Mouse (Mus musculus) limb, embryonic 12.5 days (tissue): ENCODE measurements around the gene Morn1. TPM values are rescaled to one million over a fixed set of nuclear protein-coding genes. Genes with fewer than 3 reads are reported as not detected.

ENCODE experiments used
- ATAC-seq: fragments of 200-750 bp; cut with Nextera tagmentation; 2 replicates; pipeline ENCODE4 v1.8.0; 2017; ENCODE audit warnings: low read depth, moderate TSS enrichment; ENCODE audit not compliant: insufficient number of reproducible peaks, insufficient read depth, low FRiP score, low TSS enrichment
- H3K27ac ChIP-seq: fragments of 300-500 bp; sonication (generic); 2 replicates; pipeline ENCODE4 v1.5.1; 2016; ENCODE audit warnings: mild to moderate bottlenecking, moderate library complexity
- H3K27me3 ChIP-seq: fragments of 300-500 bp; sonication (generic); 2 replicates; pipeline ENCODE4 v1.6.1; 2016; ENCODE audit warnings: mild to moderate bottlenecking, moderate library complexity
- H3K36me3 ChIP-seq: fragments of 300-500 bp; sonication (generic); 2 replicates; pipeline ENCODE4 v1.6.1; 2016; ENCODE audit warnings: mild to moderate bottlenecking, moderate library complexity
- H3K4me1 ChIP-seq: fragments of 300-500 bp; sonication (generic); replicated peaks from 2 replicates; pipeline ENCODE4 v1.6.1; 2016
- H3K4me2 ChIP-seq: fragments of 300-500 bp; sonication (generic); 2 replicates; pipeline ENCODE4 v1.6.1; 2016; ENCODE audit warnings: mild to moderate bottlenecking, moderate library complexity
- H3K4me3 ChIP-seq: fragments of 300-500 bp; sonication (generic); replicated peaks from 2 replicates; pipeline ENCODE4 v1.5.1; 2016; ENCODE audit warnings: mild to moderate bottlenecking
- H3K9ac ChIP-seq: fragments of 300-500 bp; sonication (generic); replicated peaks from 2 replicates; pipeline ENCODE4 v1.6.1; 2016; ENCODE audit warnings: mild to moderate bottlenecking, moderate library complexity
- H3K9me3 ChIP-seq: fragments of 300-500 bp; sonication (generic); 2 replicates; pipeline ENCODE4 v1.6.1; 2016; ENCODE audit warnings: mild to moderate bottlenecking, moderate library complexity
- WGBS: fragments of 180-500 bp; shearing (Covaris S2); methylation state at CpG from one replicate; pipeline ENCODE4 v1.1.7; 2016; 5-methylcytosine and 5-hydroxymethylcytosine counted together
- polyA plus RNA-seq: library from polyadenylated mRNA; unstranded; fragments of >200 nt; fragmentation: Nextera tagmentation; extraction: Ambion mirVana; gene quantifications from 2 replicates; pipeline ENCODE4 v1.2.1, GENCODE M21; 2016

Gene Morn1
- polyA plus RNA-seq, 1 experiment from 2014 or later: 5.2 TPM

DNA sequence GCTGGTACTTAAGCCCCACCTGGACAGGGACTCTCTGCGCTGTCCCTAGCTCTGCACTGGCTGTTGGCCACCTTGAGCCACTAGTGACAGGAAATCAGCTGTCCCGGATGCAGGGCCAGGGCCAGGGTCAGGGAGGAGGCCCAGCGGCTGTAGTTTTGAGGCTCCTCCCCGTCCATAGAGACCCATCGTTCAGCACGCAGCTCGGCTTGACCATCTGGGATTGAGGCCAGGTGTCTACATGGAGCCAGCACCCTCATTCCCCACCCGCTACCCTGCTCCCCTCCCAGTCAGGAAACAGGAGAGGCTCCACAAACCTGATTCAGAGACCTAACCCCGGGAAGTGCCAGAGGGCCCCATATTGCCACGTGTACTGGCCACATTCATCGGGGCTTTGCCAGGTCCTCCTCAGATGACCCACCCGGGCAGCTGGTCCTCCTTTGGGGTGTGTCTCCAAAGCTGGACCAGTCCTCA is 54.5 kb downstream of the Morn1 start:
- Histone ChIP-seq H3K9me3 (no peaks in the 10 kb centered on the region), H3K4me3 (no peak overlapping the region), H3K27me3 (no peaks in the 10 kb centered on the region), H3K36me3 (no peaks in the 10 kb centered on the region), H3K9ac (no peak overlapping the region), H3K27ac (peak overlapping the region; percentile 82), H3K4me1 (peaks cover 79% of the 10 kb centered on the region), H3K4me2 (peak overlapping the region; percentile 11; the same call in 1 of the 2 replicates)
- 46% methylated on average over 12 of the region's 12 CpGs for WGBS
- no peak for ATAC-seq

DNA sequence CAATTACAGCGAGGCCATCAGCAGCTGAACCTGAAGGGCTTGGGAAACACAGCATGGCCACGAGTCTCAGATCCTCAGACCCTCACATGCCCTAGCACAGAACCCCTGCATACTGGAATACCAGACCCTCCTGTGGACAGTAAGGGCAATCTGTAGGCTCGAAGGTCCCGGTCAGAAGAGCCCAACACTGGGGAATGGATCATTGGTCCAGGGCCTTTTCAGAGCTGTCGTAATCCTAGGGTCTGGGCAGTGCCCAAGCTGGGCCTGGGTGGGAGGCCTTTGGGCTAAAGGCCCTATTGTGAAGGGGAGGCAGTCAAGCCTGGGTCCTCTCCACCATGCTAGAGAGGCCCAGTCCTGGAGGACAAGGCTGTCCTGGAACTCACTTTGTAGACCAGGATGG is 56.5 kb downstream of the Morn1 start:
- no peaks in the 10 kb centered on the region for H3K36me3 ChIP-seq
- H3K4me1 ChIP-seq: peaks cover 69% of the 10 kb centered on the region
- H3K27me3 ChIP-seq: no peaks in the 10 kb centered on the region
- no peak overlapping the region for H3K9ac ChIP-seq
- H3K27ac ChIP-seq: peak overlapping the region; percentile 99
- H3K4me2 ChIP-seq: no peak overlapping the region
- H3K4me3 ChIP-seq: no peak overlapping the region
- no peaks in the 10 kb centered on the region for H3K9me3 ChIP-seq
- WGBS: 94% methylated on average over 5 of the region's 5 CpGs
- ATAC-seq: no peak

DNA sequence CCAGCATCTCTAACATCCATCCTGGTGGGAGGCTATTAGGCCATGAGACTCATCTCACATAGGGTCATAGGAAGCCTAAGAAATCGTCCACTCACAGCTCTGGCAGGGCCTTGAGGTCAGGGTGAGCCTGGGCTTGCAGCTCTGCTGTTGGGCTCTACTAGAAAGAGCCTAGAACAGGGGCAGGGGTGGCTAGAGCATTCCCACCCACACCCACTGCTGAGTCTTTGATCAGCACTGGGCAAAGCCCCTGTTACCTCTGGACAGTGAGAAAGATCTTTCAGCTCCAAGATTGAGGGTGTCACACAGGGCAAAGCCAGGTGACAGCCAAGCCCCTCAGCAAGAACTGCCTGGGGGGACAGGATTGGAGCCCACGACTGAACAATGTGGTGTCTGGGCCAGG is 57.0 kb downstream of the Morn1 start:
- ATAC-seq: no peak
- 56% methylated on average over 2 of the region's 2 CpGs for WGBS
- Histone ChIP-seq H3K9ac (peak overlapping the region; percentile 44), H3K9me3 (no peaks in the 10 kb centered on the region), H3K27ac (peak overlapping the region; percentile 99), H3K4me3 (no peak overlapping the region), H3K27me3 (no peaks in the 10 kb centered on the region), H3K4me2 (peak overlapping the region; percentile 26; the same call in 1 of the 2 replicates), H3K4me1 (peaks cover 63% of the 10 kb centered on the region), H3K36me3 (no peaks in the 10 kb centered on the region)

DNA sequence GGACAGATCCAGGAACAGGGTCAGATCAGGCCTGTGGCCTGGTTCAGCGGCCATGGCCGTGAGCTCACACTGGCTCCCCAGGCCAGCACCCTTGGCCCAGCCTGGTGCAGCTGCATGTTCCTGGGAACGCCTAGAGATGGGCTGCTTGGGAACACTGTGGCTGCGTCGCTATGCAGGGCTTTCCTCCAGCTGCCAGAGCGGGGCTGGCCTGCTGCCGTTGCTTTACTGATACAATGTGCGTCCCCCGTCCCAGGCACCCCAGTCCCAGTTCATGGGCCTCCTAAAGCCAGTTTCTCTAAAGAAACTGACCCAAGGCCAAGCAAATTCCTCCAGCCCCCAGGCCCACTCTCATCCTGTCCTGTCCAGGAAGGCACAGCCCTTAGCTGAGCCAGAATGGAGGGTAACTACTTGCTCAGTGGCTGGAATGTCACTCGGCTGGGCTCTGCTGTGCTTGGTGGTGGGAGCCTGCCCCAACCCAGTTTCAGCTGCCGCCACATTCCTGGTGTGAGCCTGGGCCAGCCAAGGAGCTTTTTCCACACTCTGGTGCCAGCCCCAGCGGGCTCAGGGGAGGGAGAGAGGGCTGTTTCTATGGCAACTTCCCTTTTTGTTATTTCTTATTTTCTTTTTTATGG is 57.6 kb downstream of the Morn1 start:
- H3K4me3 ChIP-seq: no peak overlapping the region
- H3K27ac ChIP-seq: peak overlapping the region; percentile 99
- H3K27me3 ChIP-seq: no peaks in the 10 kb centered on the region
- ATAC-seq: peak; percentile 87
- H3K36me3 ChIP-seq: no peaks in the 10 kb centered on the region
- H3K9ac ChIP-seq: peak overlapping the region; percentile 44
- H3K4me1 ChIP-seq: peaks cover 62% of the 10 kb centered on the region
- H3K9me3 ChIP-seq: no peaks in the 10 kb centered on the region
- H3K4me2 ChIP-seq: peak overlapping the region; percentile 26
- WGBS: 40% methylated on average over 12 of the region's 12 CpGs

DNA sequence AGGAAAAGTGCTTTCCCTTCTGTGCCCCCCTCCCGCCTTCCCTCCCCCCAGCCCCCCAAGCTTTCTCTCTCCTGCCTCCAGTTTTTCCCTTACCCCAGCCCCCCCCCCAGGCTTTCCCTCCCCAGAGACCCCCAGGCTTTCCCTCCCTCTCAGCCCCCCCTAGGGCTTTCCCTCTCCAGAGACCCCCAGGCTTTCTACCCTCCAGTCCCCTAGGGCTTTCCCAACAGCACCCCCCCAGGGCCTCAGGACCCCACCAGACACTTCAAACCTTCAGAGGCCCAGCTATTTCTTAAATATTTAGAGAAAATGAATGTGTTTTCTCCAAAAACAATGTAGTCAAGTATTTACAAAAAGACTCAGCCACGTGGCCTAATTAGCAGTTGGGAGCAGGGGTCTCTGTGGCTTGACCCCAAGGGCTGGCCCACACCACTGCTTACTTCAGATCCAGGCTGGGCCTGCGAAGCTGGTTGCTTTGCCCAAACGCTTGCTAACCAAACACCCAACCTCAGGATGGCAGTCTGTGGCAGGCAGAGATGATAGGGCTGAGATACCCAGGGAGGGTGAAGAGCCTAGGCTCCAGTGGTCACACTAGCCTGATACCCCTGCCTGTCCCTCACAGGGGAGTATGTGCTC is 58.3 kb downstream of the Morn1 start:
- ATAC-seq: no peak
- Histone ChIP-seq H3K4me2 (peak overlapping the region; percentile 26; the same call in 1 of the 2 replicates), H3K27ac (peak overlapping the region; percentile 99), H3K36me3 (no peaks in the 10 kb centered on the region), H3K27me3 (0 out of 2 replicates have a peak, but pooled peaks cover 5% of the 10 kb centered on the region), H3K9ac (peak overlapping the region; percentile 44; the same call in 1 of the 2 replicates), H3K4me1 (peaks cover 64% of the 10 kb centered on the region), H3K9me3 (no peaks in the 10 kb centered on the region), H3K4me3 (no peak overlapping the region)
- 49% methylated on average over 4 of the region's 4 CpGs for WGBS

DNA sequence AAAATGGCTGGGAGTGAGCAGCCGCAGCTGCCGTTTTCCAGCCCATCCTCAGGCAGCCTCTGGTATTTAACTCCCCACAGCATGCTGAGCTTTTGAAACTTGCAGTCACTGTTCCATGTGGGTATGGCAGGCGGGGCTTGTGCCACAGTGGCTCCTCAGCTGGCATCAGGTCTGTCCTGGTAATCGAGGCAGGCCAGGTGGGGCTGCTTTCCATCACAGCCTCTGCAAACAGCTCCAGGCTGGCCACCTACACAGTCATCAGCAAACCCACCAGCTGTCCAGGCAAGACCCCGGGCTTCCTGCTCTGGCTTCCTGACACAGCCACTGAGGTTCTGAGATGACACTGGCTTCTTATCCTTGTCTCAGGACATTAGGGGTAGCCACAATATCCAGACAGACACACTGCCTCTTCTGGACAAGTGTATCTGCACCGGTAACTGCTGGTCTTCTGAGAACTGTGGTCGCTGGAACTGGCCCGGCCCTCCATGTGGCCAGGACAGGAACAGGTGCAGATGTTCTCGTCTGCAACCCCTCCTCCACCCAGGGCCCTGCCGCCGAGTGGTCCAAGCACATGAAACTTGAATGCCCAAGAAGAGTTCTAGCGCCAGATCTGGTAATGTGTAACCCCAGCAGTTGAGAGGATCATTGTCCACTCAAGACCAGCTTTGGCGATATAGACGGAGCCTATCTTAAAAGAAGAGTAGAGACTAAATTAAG is 59.9 kb downstream of the Morn1 start:
- no peak for ATAC-seq
- no peak overlapping the region for H3K4me2 ChIP-seq
- 0 out of 2 replicates have a peak, but pooled peaks cover 5% of the 10 kb centered on the region for H3K27me3 ChIP-seq
- H3K36me3 ChIP-seq: no peaks in the 10 kb centered on the region
- peak overlapping the region; percentile 50; the same call in 1 of the 2 replicates for H3K27ac ChIP-seq
- WGBS: 70% methylated on average over 14 of the region's 14 CpGs
- H3K9me3 ChIP-seq: no peaks in the 10 kb centered on the region
- H3K9ac ChIP-seq: no peak overlapping the region
- H3K4me1 ChIP-seq: peaks cover 64% of the 10 kb centered on the region
- H3K4me3 ChIP-seq: no peak overlapping the region

DNA sequence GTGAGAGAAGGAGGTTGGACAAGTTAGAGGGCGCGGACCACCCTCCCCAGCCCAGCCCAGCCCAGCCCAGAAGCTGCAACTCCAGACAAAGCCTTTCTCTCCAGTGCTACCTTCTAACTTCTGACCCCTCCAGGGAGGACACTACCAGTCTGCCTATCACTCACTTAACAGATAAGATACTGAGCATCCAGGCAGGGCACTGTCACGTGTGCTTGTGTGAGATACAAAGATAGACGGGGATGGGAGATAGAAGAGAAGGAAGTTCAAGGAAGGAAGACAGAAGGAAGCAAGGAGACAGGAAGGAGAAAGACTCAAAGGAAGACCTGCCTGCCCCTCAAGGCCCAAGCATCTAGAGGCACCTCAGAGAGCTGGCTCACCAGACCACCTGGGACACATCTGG is 62.1 kb downstream of the Morn1 start:
- Histone ChIP-seq H3K4me1 (peaks cover 70% of the 10 kb centered on the region), H3K4me3 (no peak overlapping the region), H3K9ac (0 out of 2 replicates have a peak overlapping the region, but pooled peaks have one; percentile 3), H3K36me3 (peaks cover 13% of the 10 kb centered on the region; the same call in 1 of the 2 replicates), H3K27me3 (peaks cover 13% of the 10 kb centered on the region), H3K27ac (no peak overlapping the region), H3K9me3 (no peaks in the 10 kb centered on the region), H3K4me2 (no peak overlapping the region)
- ATAC-seq: no peak
- 72% methylated on average over 4 of the region's 4 CpGs for WGBS

DNA sequence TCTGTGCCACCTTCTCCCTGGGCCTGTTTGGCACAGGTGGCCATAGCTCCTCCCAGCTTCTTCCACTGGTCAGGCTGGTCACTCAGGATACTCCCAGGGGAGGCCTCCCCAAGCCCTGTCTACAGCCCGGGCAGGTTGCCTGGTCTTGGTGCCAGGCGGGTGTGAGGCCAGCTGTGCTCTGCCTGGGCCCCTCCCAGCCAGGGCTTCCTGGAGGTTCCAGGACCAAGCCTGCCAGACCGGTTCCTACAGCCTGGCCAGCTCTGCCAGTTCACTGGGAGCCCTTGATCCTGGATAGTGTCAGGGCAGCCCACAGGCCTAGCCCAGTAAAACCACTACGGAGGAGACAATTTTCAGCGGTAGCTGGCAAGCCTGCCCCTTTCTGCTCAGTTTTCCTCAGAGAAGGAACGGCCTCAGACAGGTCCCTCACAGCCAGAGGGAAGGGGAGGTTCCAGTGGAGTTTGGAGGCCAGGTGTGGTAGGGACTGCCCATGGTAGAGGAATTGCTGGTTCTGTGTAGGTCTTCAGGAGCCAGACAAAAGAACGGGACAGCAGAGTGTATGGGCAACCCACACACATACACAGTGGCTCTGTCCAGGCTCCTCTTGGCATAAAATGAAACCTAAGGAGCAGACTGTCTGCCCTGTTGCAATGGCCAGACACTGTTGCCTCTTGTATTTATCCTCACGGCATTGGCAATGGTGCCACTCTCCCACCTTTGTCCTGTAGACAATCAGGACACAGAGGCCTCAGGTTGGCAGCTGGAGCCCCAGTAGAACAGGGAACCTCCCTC is 62.7 kb downstream of the Morn1 start:
- Histone ChIP-seq H3K36me3 (peaks cover 18% of the 10 kb centered on the region; the same call in 1 of the 2 replicates), H3K4me1 (peaks cover 64% of the 10 kb centered on the region), H3K9me3 (no peaks in the 10 kb centered on the region), H3K4me3 (no peak overlapping the region), H3K27me3 (peaks cover 13% of the 10 kb centered on the region), H3K27ac (peak overlapping the region; percentile 86; the same call in 1 of the 2 replicates), H3K4me2 (no peak overlapping the region), H3K9ac (no peak overlapping the region)
- WGBS: 58% methylated on average over 8 of the region's 8 CpGs
- ATAC-seq: no peak

DNA sequence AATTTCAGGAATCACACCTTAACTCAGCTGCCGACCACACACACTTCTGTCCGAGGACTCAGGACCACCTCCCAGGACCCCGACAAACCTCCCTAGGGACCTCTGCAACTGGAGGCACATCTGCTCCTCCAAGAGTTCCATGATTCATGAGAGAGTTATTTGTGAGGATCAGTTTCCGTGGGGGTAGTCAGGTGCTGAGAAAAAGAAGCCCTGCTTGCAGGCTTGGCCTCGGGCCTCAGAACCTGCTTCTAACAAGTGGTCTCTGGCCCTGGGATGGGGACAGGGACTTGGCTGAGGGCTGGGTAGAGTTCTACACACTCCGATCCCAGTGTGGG is 63.5 kb downstream of the Morn1 start:
- peak; percentile 0; the same call in 1 of the 2 replicates for ATAC-seq
- Histone ChIP-seq H3K9ac (0 out of 2 replicates have a peak overlapping the region, but pooled peaks have one; percentile 71), H3K36me3 (peaks cover 26% of the 10 kb centered on the region; the same call in 1 of the 2 replicates), H3K27ac (peak overlapping the region; percentile 86), H3K9me3 (no peaks in the 10 kb centered on the region), H3K4me1 (peaks cover 63% of the 10 kb centered on the region), H3K4me2 (peak overlapping the region; percentile 86), H3K4me3 (no peak overlapping the region), H3K27me3 (peaks cover 13% of the 10 kb centered on the region)
- 51% methylated on average over 6 of the region's 6 CpGs for WGBS

DNA sequence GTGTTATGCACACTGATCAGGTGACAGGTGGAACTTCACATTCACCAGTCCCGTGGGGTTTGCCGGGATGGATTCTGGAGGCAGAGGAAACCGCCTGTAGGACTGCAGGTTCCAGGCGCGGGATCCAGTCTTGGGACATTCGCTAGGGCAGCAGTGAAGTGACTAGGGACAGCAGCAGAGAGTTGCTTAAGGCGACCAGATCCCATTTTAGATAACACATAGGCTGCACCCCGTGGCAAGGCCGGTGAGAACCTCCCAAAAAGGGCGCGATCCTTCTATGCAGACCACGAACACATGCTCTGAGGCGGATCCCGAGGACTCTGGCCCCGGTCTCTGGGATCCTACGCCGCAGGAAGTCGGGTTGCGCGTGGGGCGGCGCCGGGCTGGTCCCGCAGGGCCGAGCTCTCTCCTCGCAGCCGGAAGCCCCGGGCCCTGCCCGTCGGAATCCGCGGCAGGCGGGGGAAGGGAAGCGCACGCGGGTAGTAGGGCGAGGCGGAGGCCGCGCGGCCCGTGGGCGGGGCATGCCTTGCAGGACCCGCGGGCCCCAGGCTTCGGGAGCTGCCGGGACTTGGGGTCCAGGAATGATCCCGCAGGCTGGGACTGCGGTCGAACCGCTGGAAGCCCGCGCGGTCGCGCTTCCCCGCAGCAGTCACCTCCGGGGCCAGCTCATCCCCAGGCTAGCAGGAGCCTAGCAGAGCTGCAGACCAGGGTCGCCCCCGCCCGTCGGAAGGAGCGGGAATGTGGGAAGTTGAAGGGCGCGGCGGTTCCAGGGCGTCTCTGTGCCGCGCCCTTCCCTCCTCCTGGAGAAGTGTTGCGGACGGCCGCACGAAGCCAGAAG is 64.1 kb downstream of the Morn1 start:
- Histone ChIP-seq H3K36me3 (peaks cover 32% of the 10 kb centered on the region), H3K9me3 (no peaks in the 10 kb centered on the region), H3K27me3 (peaks cover 13% of the 10 kb centered on the region), H3K4me3 (peak overlapping the region; percentile 47), H3K4me1 (peaks cover 60% of the 10 kb centered on the region), H3K27ac (peak overlapping the region; percentile 86), H3K9ac (peak overlapping the region; percentile 71), H3K4me2 (peak overlapping the region; percentile 86)
- 5% methylated on average over 71 of the region's 73 CpGs for WGBS
- peak; percentile 77 for ATAC-seq
